Mouse (Mus musculus) thymus, adult 2 months (tissue): ENCODE measurements around the gene Dysf. TPM values are rescaled to one million over a fixed set of nuclear protein-coding genes. Genes with fewer than 3 reads are reported as not detected.

ENCODE experiments used
- DNase-seq: peaks from one replicate; pipeline ENCODE4 v3.0.0; 2021
- H3K27ac ChIP-seq: fragments of 200-500 bp; 2 replicates; pipeline ENCODE4 v1.5.1; 2012; ENCODE audit warnings: low read length, control low read depth; ENCODE audit not compliant: control insufficient read depth, insufficient read depth
- H3K27me3 ChIP-seq: fragments of 200-500 bp; 2 replicates; pipeline ENCODE4 v1.6.1; 2012; ENCODE audit warnings: mild to moderate bottlenecking, low read length, moderate library complexity, mixed read lengths; ENCODE audit not compliant: control insufficient read depth, insufficient read depth
- H3K36me3 ChIP-seq: fragments of 200-500 bp; 2 replicates; pipeline ENCODE4 v1.6.1; 2012; ENCODE audit warnings: mild to moderate bottlenecking, low read length, moderate library complexity; ENCODE audit not compliant: control insufficient read depth, insufficient read depth
- H3K4me1 ChIP-seq: fragments of 200-500 bp; replicated peaks from 2 replicates; pipeline ENCODE4 v1.6.1; 2012; ENCODE audit warnings: low read length; ENCODE audit not compliant: control insufficient read depth, insufficient read depth
- H3K4me3 ChIP-seq: fragments of 200-500 bp; 2 replicates; pipeline ENCODE4 v1.5.1; 2012; ENCODE audit warnings: mild to moderate bottlenecking, low read length, control low read depth, moderate library complexity; ENCODE audit not compliant: control insufficient read depth, insufficient read depth
- CTCF ChIP-seq: fragments of 200-500 bp; IDR thresholded peaks from 2 replicates; pipeline ENCODE4 v1.5.1; 2012; ENCODE audit warnings: mild to moderate bottlenecking, control low read depth, low read length, moderate library complexity, borderline replicate concordance; ENCODE audit not compliant: control insufficient read depth, poor library complexity, insufficient read depth; ENCODE audit errors: extremely low read depth
- POLR2A ChIP-seq: fragments of 200-500 bp; IDR thresholded peaks from 2 replicates; pipeline ENCODE4 v1.6.1; 2012; ENCODE audit warnings: mild to moderate bottlenecking, low read length, control low read depth, moderate library complexity; ENCODE audit not compliant: control insufficient read depth, poor library complexity, insufficient read depth; ENCODE audit errors: extremely low read depth
- WGBS: fragments of 180-500 bp; shearing (Covaris S2); methylation state at CpG from one replicate; pipeline ENCODE4 v1.1.7; 2018; 5-methylcytosine and 5-hydroxymethylcytosine counted together
- polyA plus RNA-seq: library from polyadenylated mRNA; depleted of rRNA; stranded (reverse); fragments of >200 nt; gene quantifications from 2 replicates; pipeline ENCODE4 v1.2.3, GENCODE M21; 2012

The Dysf gene
- polyA plus RNA-seq, 1 experiment, result 6.2 TPM

GRCm38 (mm10) chr6:84133996-84134721 is 125.8 kb downstream of the Dysf start:
- WGBS, result 87% methylated on average over 5 of the region's 7 CpGs
- TF ChIP-seq CTCF, result no peak
- no peak for TF ChIP-seq POLR2A
- no peak for DNase-seq
- Histone ChIP-seq H3K27me3 (no peaks in the 10 kb centered on the region), H3K4me1 (no peaks in the 10 kb centered on the region), H3K36me3 (no peaks in the 10 kb centered on the region), H3K27ac (no peak overlapping the region), H3K4me3 (no peak overlapping the region)

GRCm38 (mm10) chr6:84134722-84135394 is 126.5 kb downstream of the Dysf start:
- DNase-seq, result no peak
- TF ChIP-seq CTCF, result no peak
- TF ChIP-seq POLR2A, result no peak
- H3K36me3 ChIP-seq, result no peaks in the 10 kb centered on the region
- no peaks in the 10 kb centered on the region for H3K27me3 ChIP-seq
- no peaks in the 10 kb centered on the region for H3K4me1 ChIP-seq
- no peak overlapping the region for H3K27ac ChIP-seq
- no peak overlapping the region for H3K4me3 ChIP-seq
- WGBS, result 82% methylated on average over 23 of the region's 23 CpGs

- Histone ChIP-seq H3K27me3 (no peaks in the 10 kb centered on the region), H3K36me3 (no peaks in the 10 kb centered on the region), H3K27ac (no peak overlapping the region), H3K4me1 (no peaks in the 10 kb centered on the region), H3K4me3 (no peak overlapping the region)
- WGBS, result 96% methylated on average over 9 of the region's 9 CpGs
- TF ChIP-seq CTCF (no peak), POLR2A (no peak)
- DNase-seq, result no peak
These were observed 127.3 kb downstream of the Dysf start for GRCm38 (mm10) chr6:84135709-84136108.

- H3K36me3 ChIP-seq, result no peaks in the 10 kb centered on the region
- no peak overlapping the region for H3K27ac ChIP-seq
- no peaks in the 10 kb centered on the region for H3K4me1 ChIP-seq
- H3K27me3 ChIP-seq, result no peaks in the 10 kb centered on the region
- DNase-seq, result no peak
- WGBS, result 76% methylated on average over 11 of the region's 11 CpGs
- no peak overlapping the region for H3K4me3 ChIP-seq
- no peak for TF ChIP-seq CTCF
- no peak for TF ChIP-seq POLR2A
These were observed 128.0 kb downstream of the Dysf start for GRCm38 (mm10) chr6:84136345-84136744.

GRCm38 (mm10) chr6:84139932-84140331 is 131.5 kb downstream of the Dysf start:
- no peaks in the 10 kb centered on the region for H3K36me3 ChIP-seq
- no peak for DNase-seq
- H3K4me1 ChIP-seq, result peaks cover 25% of the 10 kb centered on the region
- no peak overlapping the region for H3K27ac ChIP-seq
- TF ChIP-seq POLR2A (no peak), CTCF (no peak)
- no peaks in the 10 kb centered on the region for H3K27me3 ChIP-seq
- H3K4me3 ChIP-seq, result no peak overlapping the region
- WGBS, result 89% methylated on average over 14 of the region's 14 CpGs

- WGBS, result 77% methylated on average over 9 of the region's 9 CpGs
- no peaks in the 10 kb centered on the region for H3K27me3 ChIP-seq
- no peak overlapping the region for H3K27ac ChIP-seq
- DNase-seq, result no peak
- peaks cover 42% of the 10 kb centered on the region for H3K4me1 ChIP-seq
- no peaks in the 10 kb centered on the region for H3K36me3 ChIP-seq
- TF ChIP-seq CTCF (no peak), POLR2A (no peak)
- H3K4me3 ChIP-seq, result no peak overlapping the region
These were observed 134.1 kb downstream of the Dysf start for GRCm38 (mm10) chr6:84142481-84142880.
